Mouse (Mus musculus) Muller cell, postnatal 12 days (primary cell): ENCODE measurements around the gene Gstm4.
"Not testable (repeated sequence)": the region's sequence is repeated elsewhere in the genome, so short reads cannot be mapped to it uniquely, and the experiment has no call there.

Experiments used
- DNase-seq: peaks from one replicate; pipeline ENCODE4 v3.0.0-alpha.2; 2015; ENCODE audit errors: inconsistent ontology term

Gene Gstm4

DNA sequence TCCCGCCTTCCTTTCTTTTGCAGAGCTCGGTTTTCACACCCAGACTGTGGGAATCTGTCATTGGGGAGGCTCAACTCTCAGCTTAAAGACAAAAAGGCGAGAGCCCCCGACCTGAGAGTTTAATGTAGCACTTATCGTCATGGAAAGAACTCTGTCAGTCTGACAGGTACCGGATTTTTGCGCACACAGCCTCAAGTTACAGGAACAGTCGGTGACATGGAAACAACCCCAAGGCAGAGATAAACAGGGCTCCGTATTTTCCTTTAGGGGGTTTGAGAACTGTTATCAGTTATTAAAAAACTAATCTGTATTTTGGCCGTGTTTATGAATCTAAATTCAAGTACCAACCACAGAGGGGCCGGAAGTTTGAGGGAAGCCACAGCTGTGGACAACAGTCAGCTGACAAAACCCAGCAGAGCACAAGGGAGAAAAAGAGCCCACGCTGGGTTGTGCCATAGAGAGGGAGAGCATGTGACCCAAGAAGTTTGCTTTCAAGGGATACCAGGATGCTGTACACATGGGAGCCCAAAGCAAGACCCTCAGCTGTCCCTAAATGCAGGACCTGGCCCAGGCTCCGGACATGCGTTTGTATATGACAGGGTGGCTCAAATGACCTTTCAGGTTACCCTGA, 26.4 kb downstream of the Gstm4 start:
- DNase-seq = no peak

DNA sequence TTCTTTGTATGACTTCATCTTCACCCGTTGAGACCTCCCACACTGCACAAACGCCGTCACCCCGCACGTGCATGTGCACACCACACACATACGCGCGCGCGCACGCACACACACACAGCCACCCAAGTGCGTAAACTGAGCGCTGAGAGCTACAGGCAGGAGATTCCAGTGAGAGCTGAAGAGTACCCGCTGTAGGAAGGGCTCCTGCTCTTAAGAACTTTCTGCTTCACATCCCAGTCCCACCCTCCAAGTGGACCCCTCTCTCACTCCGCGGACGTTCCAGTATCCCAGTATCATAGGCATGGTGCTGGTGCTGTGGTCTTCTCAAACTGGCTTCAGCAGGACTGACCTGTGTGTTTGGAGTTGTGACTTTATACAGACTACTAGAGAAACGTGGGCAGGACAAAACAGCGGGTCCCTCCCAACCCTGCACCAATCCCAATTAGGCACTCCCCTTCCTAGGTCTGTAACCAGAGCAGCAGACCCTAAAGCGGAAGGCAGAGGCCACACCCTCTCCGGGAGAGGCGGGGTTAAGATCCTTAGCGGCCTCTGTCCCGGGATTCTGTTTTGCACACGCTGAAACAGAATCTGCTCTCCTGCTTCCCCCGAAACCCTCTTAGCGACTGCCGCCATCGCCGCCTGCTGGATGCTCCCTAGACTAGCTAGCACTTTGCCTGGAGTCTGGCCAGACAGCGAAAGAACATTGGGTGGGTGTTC, 27.1 kb downstream of the Gstm4 start, which contains the start of gene Gstm1:
TSS of gene Gstm1 (minus strand) at position 501 of the 717 bp plus-strand sequence.
- peak; percentile 99 for DNase-seq

DNA sequence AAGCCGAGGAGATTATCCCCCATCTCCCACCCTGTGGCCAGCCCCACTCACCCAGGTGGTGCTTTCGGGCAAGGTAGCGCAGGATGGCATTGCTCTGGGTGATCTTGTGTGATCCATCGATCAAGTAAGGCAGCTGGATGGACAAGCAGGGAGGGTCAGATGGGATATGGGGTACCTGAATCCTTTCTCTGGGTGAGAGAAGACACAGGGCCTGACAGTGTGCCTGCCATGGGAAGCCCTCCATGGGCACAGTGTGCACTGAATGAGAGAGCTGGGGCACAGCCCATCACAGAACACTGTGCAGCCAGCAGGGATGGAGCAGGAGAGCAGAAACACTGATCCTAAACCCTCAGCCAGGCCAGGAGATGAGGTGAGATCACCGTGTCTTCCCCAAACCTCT, 28.2 kb downstream of the Gstm4 start:
- not testable (repeated sequence) for DNase-seq

DNA sequence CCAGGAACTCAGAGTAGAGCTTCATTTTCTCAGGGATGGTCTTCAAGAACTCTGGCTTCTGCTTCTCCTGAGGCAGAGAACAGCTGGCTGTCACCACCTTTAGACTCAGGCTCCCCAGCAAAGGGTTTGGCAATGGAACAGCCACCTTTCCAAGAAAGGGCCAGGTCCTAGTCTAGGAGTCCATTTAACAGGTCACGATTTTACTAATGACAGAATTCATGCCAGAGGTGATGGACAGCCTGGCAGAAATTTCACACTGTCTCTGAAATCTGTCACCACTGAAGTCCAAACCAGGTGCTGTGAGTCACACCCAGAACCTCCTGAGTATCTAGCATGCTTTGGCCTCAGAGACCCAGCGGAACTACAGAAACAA, 29.7 kb downstream of the Gstm4 start:
- DNase-seq = no peak

DNA sequence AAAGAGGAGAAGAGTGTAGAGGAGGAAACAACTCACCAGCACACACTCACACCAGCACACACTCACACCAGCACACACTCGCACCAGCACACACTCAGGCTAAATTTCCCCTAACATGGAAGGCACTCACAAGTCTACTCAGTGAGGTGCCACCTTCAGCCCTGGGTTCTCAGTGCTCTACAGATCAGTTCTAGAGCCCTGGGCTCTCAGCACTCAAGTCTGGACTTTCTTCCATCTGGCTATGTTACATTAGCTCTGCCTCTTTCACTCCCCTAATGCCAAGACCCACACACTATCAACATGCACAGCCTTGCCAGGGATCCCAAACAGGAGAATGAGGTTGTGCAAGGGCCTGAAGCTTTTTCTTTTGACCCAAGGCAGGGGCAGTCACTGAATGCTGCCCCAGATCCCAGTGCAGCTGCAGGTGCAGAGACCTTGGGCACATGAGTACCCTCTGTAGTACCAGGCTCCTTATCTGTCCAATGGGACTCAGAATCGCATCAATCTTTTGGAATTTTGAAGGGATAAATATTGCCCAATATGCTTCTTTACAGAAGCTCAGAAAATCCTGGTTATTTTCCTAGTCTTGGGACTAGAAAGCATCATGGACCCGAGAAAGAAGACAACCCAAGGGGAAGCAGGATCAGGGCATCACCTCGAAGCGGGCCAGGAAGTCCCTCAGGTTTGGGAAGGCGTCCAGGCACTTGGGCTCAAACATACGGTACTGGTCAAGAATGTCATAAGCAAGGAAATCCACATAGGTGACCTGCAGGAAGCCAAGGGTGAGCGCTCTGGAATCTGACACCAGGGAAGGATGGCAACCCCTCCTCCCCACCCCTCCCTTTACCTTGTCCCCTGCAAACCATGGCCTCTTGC, 30.4 kb downstream of the Gstm4 start:
- no peak for DNase-seq

DNA sequence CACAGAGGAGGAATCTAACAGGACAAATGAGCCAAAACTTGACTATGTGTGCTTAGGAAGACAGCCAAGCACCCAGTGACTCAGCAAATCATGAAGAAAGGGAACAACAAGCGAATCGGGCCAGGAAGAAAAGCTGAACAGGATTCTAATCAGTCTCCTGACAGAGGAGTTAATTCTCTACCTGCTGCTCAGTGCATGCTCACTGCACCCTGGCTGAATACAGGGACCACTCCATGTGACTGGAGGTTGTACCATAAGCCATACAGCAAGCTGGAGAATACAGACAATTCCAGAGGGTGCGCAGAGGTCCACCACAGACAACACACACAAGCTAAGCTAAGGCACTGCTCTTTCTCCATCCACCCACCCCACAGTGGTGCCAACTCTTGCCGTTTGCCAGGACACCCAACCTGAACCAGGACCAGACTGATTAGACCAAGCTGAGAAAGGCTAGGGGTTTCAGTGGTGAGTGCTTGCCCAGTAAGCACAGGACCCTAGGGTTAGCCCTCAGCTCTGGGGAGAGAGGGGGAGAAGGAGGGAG, 31.3 kb downstream of the Gstm4 start:
- DNase-seq = peak; percentile 88

DNA sequence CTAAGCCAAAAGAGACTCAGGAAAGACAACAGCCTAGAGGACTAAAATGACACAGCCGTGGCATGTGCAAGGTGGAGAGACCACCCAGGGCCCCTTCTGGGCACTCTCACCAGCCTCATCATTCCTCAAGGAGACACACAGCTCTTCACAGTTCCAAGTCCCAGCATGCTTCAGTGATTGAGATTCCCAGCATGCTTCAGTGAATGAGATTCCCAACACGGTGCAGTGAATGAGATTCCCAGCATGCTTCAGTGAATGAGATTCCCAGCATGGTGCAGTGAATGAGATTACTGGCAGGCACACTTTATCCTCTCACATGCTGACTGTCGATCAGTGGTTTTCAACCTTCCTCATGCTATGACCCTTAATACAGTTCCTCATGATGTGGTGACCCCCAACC, 33.1 kb downstream of the Gstm4 start:
- peak; percentile 73 for DNase-seq

DNA sequence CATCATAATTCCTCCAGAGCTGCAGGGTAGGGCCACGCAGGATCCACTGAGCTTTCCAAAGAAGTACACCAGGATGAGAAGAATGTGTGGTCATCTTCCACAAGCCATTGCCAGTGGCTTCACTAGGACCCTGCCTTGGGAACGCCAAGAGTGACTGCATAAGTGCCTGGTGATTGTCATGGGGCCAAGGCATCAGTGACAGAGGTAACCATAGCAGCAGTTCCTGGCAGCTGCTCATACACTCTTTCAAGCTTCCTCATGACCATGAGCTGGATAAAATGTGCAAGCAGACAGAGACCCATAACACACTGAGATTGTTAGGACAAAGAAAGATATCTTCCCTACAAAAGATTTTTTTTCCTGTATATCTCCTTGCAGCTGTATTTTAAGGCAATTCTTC, 34.4 kb downstream of the Gstm4 start:
- DNase-seq = peak; percentile 77

DNA sequence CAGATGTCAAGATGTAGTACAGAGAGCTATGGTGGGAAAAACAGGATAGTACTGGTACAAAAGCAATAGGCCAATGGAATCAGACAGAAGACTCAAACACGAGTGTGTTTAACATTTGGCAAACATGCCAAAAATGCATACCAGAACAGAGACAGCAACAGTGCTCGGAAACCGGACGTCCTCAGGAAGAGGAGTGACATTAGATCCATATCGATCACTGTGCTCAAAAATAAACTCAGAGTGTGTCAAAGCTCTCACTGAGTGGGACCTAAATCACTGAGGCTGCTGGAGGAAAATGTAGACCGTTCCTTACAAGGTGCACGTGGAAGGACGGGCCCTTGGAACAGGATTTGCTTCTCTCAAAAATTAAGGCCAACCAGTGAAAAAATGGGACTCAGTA, 42.7 kb downstream of the Gstm4 start:
- no peak for DNase-seq

DNA sequence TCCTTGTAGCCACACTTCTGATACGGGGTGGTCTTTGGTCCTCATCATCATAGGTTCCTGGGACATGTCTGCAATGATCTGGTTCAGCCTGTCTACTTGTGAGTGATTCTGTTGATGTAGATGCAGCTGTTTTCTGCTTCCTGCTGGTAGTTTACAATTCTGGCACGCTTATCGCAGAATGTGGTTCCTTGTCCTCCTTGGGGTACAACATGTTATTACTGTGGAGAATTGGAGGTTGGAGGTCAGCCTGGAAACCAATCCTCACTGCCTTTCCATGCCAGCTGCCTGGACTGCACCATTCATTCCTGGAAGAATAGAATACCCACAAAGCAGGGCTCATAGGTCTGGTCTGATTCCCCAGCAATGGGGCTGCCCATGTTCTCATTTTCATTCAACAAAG, 45.2 kb downstream of the Gstm4 start:
- no peak for DNase-seq

DNA sequence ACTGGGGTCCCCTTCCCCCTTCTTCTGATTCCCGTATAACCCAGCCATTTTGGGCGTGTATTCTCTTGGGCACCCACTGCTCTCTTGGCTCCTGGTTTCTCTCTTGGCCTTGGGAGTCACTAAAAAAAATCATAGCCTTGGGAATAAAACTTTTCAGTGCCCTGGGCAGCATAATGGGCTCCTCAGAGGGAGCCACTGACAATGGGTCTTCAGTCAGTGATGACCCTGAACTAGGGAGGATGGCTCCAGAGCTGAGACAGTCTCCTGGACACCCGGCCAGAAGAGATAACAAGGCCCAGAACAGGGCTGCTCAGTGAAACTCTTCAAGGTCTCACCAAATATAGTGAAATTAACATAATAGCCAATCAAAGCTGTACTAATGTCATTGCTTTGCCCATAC, 46.1 kb downstream of the Gstm4 start:
- no peak for DNase-seq

DNA sequence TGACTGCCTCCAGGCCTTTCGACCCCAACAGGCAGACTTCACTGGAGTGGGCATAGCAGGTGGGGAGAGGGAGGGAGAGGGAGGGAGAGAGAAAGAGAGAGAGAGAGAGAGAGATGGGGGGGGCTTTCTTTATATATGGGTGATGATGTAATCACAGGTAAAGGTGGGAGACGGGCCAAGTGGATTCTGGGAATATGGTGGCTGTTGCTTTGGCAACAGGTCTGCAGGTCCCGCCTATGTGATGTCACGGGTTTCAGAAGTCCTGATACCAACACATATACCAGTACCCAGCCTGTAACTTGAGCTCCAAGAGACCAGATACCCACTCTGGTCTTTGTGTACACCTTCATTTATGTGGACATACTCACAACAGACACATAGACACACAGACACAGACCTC, 48.1 kb downstream of the Gstm4 start:
- no peak for DNase-seq

DNA sequence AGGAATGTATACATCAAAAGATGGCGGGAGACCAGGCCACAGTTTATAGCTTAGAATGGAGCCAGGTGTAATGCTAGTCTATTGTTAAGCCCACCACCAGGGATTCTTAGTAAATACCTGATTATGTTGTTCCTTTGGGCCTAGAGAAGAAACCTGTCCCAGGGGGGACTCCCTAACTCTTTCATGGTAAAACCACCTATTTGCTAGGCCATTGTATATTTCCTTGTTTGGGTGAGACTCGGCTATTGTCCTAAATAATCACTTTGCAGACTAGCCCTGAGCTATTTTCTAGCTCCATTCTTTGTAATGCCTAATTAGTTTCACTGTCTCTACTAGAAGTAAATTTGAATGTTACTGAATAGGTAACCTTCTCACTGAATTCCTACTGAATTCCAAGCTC, 48.7 kb downstream of the Gstm4 start:
- DNase-seq = not testable (repeated sequence)
